Mouse (Mus musculus): ENCODE data around the gene Gabrr3. TPM values are rescaled to one million over a fixed set of nuclear protein-coding genes. Genes with fewer than 3 reads are reported as not detected.

The Gabrr3 gene
- total RNA-seq (2017), result not detected in 2 replicates

- ATAC-seq (replicated peaks in 1 of 2; ENCODE audit: insufficient read depth in 1 of 2, low FRiP score in 2 of 2, low TSS enrichment in 1 of 2, low read depth in 1 of 2, poor library complexity in 2 of 2, severe bottlenecking in 2 of 2), result no peak
Measured at GRCm38 (mm10) chr16:59407032-59407431, at the start of gene Gabrr3. Gene Gabrr3, plus strand, starts transcription at chr16:59407332.

- no peak for ATAC-seq (replicated peaks in 1 of 2; ENCODE audit: insufficient read depth in 1 of 2, low FRiP score in 2 of 2, low TSS enrichment in 1 of 2, low read depth in 1 of 2, poor library complexity in 2 of 2, severe bottlenecking in 2 of 2)
Measured at GRCm38 (mm10) chr16:59363893-59364292, 43.2 kb upstream of the Gabrr3 start, which contains the start of gene Olfr209. Gene Olfr209, minus strand, starts transcription at chr16:59363993.

DNA sequence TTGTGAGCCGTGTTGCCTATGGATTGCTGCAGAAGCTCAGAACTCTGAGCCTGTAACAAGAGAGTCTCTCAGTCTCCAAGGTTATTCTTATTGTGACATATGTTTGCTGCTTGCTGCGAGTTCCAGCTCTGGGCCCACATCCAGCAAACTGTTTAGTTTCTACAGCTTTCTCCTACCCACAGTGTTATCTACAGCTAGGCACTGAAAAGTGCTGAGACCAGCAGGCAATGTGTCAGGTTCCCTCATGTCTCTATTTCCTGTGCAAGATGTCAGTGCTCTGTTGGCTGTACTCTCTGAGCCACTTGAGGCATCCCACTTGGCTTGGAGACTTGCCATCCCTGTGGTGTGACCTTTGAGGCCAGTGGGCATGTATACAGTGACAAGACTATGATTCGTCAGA is 13.8 kb upstream of the Gabrr3 start:
- ATAC-seq (replicated peaks in 1 of 2; ENCODE audit: insufficient read depth in 1 of 2, low FRiP score in 2 of 2, low TSS enrichment in 1 of 2, low read depth in 1 of 2, poor library complexity in 2 of 2, severe bottlenecking in 2 of 2), result no peak

GRCm38 (mm10) chr16:59401102-59401501 is 6.0 kb upstream of the Gabrr3 start:
- ATAC-seq (replicated peaks in 1 of 2; ENCODE audit: insufficient read depth in 1 of 2, low FRiP score in 2 of 2, low TSS enrichment in 1 of 2, low read depth in 1 of 2, poor library complexity in 2 of 2, severe bottlenecking in 2 of 2), result peak; percentile 58 to 71; a peak in 3 of 4 replicates

- ATAC-seq (replicated peaks in 1 of 2; ENCODE audit: insufficient read depth in 1 of 2, low FRiP score in 2 of 2, low TSS enrichment in 1 of 2, low read depth in 1 of 2, poor library complexity in 2 of 2, severe bottlenecking in 2 of 2), result no peak
Measured at GRCm38 (mm10) chr16:59401985-59402384, 5.1 kb upstream of the Gabrr3 start.

- peak; percentile 84 to 88 for ATAC-seq (replicated peaks in 1 of 2; ENCODE audit: insufficient read depth in 1 of 2, low FRiP score in 2 of 2, low TSS enrichment in 1 of 2, low read depth in 1 of 2, poor library complexity in 2 of 2, severe bottlenecking in 2 of 2)
Measured at GRCm38 (mm10) chr16:59403684-59404083, 3.4 kb upstream of the Gabrr3 start.

- ATAC-seq (replicated peaks in 1 of 2; ENCODE audit: insufficient read depth in 1 of 2, low FRiP score in 2 of 2, low TSS enrichment in 1 of 2, low read depth in 1 of 2, poor library complexity in 2 of 2, severe bottlenecking in 2 of 2), result no peak
Measured at GRCm38 (mm10) chr16:59404798-59405197, 2.3 kb upstream of the Gabrr3 start.

DNA sequence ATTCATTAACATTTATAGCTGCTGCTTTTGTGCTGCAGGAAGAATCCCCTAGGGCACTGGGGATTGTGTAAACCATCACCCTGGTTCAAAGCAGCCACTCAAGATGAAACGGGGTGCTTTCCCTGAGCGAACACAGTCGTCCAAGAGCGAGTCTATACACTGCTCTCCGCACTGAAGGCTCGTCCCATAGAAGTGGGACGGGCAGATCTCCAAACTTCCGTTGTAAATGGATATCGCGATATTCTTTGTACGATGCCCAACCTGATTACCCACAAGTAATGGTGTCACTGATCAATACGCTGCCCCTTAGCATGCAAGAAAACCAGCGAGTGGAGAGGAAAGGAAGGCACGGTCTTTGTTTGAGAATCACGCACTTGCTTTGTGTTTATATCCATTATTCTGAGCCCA is 2.2 kb downstream of the Gabrr3 start:
- ATAC-seq (replicated peaks in 1 of 2; ENCODE audit: insufficient read depth in 1 of 2, low FRiP score in 2 of 2, low TSS enrichment in 1 of 2, low read depth in 1 of 2, poor library complexity in 2 of 2, severe bottlenecking in 2 of 2), result no peak

DNA sequence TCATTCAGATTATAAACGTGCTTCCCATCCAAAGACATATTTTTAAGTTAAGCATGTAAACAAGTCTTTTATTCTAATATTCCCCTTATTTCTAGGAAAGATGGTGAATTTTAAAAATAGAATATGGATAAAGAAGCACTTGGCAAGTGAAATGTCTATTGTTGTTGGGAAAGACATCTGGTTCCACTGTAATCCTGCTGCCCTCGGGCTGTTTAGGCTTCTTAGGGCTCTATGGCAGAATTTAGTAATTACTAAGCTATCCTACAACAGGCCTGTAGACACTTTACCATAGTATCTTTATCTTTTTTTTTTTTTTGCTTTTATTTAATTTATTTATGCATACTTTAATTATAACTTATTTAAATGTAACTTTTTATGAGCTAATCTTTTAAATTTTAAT is 2.7 kb downstream of the Gabrr3 start:
- ATAC-seq (replicated peaks in 1 of 2; ENCODE audit: insufficient read depth in 1 of 2, low FRiP score in 2 of 2, low TSS enrichment in 1 of 2, low read depth in 1 of 2, poor library complexity in 2 of 2, severe bottlenecking in 2 of 2), result no peak

- ATAC-seq (replicated peaks in 1 of 2; ENCODE audit: insufficient read depth in 1 of 2, low FRiP score in 2 of 2, low TSS enrichment in 1 of 2, low read depth in 1 of 2, poor library complexity in 2 of 2, severe bottlenecking in 2 of 2), result no peak
Measured at GRCm38 (mm10) chr16:59413475-59413874, 6.3 kb downstream of the Gabrr3 start.

GRCm38 (mm10) chr16:59420237-59420866 is 13.2 kb downstream of the Gabrr3 start:
- ATAC-seq (replicated peaks in 1 of 2; ENCODE audit: insufficient read depth in 1 of 2, low FRiP score in 2 of 2, low TSS enrichment in 1 of 2, low read depth in 1 of 2, poor library complexity in 2 of 2, severe bottlenecking in 2 of 2), result no peak

GRCm38 (mm10) chr16:59420867-59421251 is 13.7 kb downstream of the Gabrr3 start:
- ATAC-seq (replicated peaks in 1 of 2; ENCODE audit: insufficient read depth in 1 of 2, low FRiP score in 2 of 2, low TSS enrichment in 1 of 2, low read depth in 1 of 2, poor library complexity in 2 of 2, severe bottlenecking in 2 of 2), result peak; percentile 76 to 90

DNA sequence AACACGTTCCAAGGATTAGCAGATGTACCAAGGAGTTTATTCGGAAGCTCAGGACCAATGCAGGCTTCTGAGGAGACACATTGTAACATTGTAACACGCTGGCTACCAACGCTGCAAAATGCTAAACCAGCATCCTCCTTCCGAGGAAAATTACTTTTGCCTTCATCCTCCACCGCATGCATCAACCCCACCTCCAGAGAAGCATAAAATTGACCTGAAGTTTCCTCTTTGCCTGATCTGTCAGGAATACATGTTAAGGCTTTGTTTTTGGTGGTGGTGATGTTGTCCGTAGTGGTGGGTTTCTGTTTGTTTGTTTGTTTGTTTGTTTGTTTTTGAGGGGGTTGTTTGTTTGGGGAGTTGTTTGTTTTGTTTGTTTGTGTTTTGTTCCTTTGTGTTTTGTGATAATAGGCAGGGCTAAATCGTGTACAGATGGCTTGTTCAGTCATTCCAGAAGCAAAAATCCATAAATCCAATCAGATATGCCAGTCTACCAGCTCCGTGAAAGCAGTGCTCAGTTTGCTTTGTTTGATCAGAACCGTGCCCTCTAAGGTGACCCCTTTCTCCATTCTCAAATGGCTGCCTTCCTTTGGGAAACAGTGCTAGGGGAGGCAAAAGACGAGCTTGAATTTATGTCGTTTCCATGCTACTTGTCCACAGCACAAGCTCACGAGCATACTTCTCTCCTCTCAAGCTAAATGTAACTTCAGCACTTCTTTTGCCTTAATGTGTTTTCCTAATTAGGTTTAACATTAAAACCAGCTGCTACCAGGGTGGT is 14.6 kb downstream of the Gabrr3 start:
- no peak for ATAC-seq (replicated peaks in 1 of 2; ENCODE audit: insufficient read depth in 1 of 2, low FRiP score in 2 of 2, low TSS enrichment in 1 of 2, low read depth in 1 of 2, poor library complexity in 2 of 2, severe bottlenecking in 2 of 2)

- no peak for ATAC-seq (replicated peaks in 1 of 2; ENCODE audit: insufficient read depth in 1 of 2, low FRiP score in 2 of 2, low TSS enrichment in 1 of 2, low read depth in 1 of 2, poor library complexity in 2 of 2, severe bottlenecking in 2 of 2)
Measured at GRCm38 (mm10) chr16:59427960-59428359, 20.8 kb downstream of the Gabrr3 start.

- no peak for ATAC-seq (replicated peaks in 1 of 2; ENCODE audit: insufficient read depth in 1 of 2, low FRiP score in 2 of 2, low TSS enrichment in 1 of 2, low read depth in 1 of 2, poor library complexity in 2 of 2, severe bottlenecking in 2 of 2)
Measured at GRCm38 (mm10) chr16:59433181-59433580, 26.0 kb downstream of the Gabrr3 start.

DNA sequence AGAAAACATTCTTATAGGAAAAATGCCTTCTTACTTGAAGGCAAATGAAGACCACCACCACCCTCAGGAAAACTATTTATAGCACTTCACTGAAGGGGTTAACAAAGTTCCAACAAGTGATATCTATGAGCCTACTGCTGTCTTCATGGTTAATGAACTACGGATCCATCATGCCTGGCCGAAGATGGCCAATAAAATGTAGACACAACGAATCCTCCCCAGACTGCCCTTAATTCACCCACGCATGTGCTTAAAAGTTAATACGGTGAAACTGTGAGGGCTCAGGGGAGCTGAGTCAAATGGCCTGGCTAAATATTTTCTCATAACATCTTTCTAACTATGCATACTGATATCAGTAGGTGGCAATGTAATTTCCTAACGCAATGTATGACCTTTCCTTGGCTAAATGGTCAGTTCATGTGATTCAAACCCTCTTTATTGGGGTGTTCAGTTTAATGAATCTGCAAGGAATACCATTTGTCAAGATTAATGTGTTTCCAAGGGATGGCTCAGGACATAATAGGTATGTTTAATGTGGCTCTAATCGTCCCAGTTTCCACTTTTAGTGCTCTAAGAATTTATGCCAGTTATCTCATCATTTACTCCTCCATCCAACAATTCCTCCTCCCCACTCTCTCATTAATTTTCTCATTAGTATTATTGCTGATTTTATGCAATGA is 37.9 kb downstream of the Gabrr3 start:
- no peak for ATAC-seq (replicated peaks in 1 of 2; ENCODE audit: insufficient read depth in 1 of 2, low FRiP score in 2 of 2, low TSS enrichment in 1 of 2, low read depth in 1 of 2, poor library complexity in 2 of 2, severe bottlenecking in 2 of 2)

- ATAC-seq (replicated peaks in 1 of 2; ENCODE audit: insufficient read depth in 1 of 2, low FRiP score in 2 of 2, low TSS enrichment in 1 of 2, low read depth in 1 of 2, poor library complexity in 2 of 2, severe bottlenecking in 2 of 2), result no peak
Measured at GRCm38 (mm10) chr16:59448181-59448580, 41.0 kb downstream of the Gabrr3 start.

GRCm38 (mm10) chr16:59449092-59449491 is 42.0 kb downstream of the Gabrr3 start:
- no peak for ATAC-seq (replicated peaks in 1 of 2; ENCODE audit: insufficient read depth in 1 of 2, low FRiP score in 2 of 2, low TSS enrichment in 1 of 2, low read depth in 1 of 2, poor library complexity in 2 of 2, severe bottlenecking in 2 of 2)
